Mouse (Mus musculus): ENCODE results near the gene Adora2a.
A peak's percentile ranks its signal among the peaks of the same experiment; 100 is the strongest.
"Not testable (repeated sequence)": the region's sequence is repeated elsewhere in the genome, so short reads cannot be mapped to it uniquely, and the experiment has no call there.

Adora2a gene

DNA sequence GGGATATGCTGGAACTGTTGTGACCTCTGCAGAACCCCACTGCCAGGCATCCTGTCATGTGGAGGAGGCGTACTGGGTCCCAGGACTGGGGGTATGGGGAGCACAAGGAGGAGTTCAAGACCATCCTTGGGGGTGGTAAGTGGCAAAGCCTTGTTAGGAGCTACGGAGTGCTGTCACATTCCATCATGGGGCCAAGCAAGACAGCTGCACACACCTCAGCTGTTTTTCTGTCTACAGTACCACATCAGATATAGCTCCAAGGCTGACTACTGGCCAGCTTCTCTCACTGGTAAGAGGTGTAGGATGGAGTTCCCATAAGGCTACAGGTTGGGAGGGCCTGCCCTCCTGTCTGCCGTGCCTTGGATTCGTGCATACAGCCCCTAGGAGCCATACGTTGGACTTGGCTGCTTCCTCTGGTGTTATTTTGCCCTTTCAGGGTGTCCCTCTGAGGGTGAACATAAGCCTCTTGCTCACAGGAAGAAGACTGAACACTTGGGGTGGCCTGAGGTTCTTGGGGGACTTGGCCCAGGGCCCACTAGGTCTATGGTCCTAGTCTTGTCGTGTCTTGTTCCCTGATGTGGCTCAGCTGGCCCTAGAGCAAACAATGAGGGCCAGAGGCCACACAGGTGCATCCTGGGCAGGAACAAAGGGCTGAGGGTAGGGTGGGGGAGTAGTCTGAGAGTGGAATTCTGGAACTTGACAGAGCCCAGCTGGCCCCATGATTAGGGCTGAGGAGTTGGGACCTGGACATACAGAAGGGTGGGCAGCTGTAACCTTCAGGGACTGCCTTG lies 2.3 kb upstream of the Adora2a start:
- peak; percentile 32 for DNase-seq

DNA sequence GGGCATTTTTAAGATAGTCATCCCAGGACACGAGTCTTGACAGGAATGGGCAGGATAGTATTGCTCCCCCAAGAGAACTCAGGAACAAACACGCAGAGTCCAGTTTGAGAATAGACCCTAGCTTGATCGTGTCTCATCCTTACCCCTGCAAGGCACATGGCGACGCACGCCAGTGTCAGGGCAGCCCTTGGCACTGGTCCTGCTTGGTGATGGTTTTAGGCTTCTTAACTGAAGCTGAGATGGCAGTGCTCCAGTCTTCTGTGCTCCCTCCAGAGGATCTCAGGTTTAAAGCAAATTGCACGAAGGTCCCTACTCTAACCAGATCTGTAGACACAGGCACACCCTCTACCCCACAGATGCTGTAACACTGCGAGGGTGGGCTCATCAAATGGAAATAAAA lies 921 bp upstream of the Adora2a start:
- peak; percentile 42 for DNase-seq

DNA sequence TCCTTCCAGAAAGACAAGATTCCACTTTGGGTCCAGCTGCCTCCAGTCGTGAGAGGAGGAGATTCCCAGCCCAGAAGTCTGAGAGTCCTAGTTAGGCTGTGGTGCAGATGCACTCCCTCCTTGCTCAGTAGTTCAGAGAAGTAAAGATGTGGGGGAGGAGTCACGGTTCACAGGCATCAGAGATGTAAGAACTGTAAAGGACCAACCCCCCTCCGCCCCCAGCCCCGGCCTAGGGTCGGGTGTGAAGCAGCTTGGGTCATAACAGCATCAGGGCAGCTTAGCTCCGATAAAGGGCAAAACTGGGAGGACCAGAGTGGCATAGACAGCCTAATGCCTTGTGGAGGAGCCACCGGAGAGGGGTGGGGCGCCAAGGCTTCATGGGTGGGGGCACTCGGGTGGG lies 205 bp upstream of the Adora2a start:
- DNase-seq, result peak; percentile 60

DNA sequence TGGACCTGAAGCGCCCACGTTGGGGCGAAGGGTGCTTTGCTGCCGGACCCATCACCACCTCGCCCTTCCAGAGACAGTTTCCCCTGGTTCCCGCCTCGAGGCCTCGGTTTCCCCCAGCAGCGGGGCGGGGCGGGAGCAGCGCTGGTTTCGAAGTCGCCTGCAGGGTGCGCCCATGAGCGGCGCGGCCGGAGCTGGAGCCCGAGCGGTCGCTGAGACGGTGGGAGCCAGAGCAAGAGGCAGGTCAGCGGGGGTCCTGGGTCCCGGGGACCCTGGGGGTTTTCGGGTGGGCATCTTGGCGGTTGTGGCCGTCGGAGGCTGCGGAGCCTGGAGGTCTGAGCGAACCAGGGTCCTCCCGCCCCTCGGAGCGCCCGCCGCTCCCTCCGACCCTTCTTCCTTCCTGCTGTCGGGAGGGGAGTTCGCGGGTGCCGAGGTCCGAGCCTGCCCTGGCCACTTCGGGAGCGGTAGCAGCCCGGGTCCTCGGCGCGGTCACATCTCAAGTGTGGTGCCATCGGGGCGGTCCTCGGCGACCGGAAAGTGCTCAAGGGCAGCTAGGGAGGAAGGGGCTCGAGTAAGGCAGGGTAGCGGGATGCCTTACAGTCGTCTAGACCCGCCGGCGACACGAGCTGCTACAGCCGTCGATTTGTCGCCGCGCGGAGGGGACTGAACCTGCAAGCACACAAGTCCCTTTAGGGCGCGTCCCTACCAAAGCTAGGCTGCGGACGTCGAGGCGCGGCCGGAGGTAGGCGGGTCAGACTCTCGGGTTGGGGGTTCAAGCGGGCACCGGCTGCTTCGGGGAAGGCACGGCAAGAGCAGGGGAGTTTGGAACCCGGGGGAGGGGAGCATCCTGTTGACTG lies 458 bp downstream of the Adora2a start:
- DNase-seq, result peak; percentile 84

DNA sequence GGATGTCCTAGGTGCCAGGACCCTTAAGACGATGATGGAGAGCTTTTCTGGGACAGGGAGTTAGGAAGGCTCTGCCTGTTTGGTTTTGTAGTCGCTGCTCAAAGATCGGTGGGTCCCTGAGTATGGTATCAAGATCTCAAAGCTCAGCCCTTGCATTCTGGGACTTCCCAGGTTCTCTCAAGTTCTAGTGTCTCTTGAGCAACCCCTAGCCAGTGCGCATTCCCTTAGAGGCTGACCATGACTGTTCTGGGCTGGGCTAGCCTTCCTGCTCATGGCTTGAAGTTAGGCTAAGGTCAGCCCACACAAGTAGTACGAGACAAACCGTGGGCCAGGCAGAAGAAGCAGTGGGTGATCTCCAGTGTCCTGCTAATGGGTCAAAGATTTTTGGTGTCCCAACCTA lies 1.5 kb downstream of the Adora2a start:
- DNase-seq, result no peak

DNA sequence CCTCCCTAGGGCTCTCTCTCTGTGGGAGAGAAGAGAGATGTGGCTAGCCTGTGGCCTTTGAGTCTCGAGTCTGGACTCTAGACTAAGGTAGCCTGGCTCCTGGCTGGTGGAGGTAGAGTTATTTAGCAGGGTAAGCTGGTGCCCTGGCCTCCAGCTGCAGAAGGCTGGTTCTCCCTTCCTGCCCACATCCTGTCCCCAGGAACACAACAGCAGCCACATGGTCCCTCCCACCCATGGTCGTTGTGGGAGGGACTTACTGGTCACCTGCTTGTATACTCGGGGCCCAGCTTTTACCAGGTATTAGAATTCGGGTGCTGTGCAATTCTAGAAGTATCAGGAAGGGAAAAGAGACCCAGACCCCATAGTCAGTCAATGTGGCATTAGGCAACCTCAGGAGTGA lies 3.6 kb downstream of the Adora2a start:
- no peak for DNase-seq

DNA sequence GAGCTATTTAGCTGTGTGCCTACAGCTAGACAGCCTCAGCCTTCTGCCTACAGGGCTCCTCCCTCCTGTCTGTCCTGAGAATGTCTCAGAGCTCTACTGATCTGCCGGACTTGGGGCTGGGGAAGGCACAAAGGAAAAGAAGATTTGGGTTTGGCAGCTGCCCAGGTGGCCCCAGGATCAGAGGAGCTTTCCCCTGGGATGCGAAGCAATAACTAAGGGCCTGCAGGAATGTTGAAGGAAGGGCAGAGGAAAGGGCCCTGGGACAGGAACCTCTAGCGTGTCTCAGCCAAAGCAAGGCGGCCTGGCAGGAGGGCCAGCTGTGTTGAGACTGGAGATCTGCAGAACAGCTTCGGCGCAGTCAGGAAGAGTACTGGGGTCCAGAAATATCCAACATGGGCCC lies 6.3 kb downstream of the Adora2a start:
- no peak for DNase-seq

DNA sequence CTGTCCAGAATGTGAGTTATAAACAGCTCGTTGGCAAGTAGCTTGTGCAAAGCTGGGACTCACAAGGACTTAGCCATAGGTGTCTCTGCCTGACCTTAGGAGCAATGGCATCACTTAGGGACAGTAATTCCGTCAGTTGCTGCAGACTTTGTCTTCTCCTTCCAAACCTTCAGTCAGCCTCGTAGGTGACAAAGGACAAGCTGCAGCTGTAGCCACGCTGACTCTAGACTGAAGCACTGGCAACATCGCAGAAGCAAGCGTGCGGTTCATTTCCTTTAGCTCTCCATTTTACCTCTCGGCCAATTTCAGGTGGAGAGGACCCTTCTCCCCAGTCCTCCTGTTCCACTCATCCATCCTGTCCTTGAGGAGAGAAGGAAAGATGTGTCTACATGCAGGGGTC lies 7.3 kb downstream of the Adora2a start:
- DNase-seq, result peak; percentile 64

DNA sequence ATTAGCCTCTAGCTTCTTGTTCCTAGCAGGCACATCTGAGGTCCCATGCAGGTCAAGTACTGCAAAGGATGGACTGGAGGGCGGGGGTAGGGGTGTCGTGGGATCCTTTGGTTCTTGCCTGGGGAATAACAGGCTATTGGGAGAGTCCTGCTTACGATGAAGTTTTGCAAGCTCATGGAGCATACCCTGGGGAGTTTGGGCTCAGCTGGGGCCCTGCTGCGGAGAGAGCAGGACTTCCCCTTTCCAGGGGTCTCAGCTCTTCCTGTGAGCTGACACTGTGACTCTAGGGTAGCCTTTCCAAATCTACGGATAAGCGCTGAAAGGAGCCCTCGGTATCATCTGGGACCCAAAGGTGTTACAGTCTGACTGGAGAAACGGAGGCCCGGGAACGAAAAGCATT lies 7.7 kb downstream of the Adora2a start:
- no peak for DNase-seq

DNA sequence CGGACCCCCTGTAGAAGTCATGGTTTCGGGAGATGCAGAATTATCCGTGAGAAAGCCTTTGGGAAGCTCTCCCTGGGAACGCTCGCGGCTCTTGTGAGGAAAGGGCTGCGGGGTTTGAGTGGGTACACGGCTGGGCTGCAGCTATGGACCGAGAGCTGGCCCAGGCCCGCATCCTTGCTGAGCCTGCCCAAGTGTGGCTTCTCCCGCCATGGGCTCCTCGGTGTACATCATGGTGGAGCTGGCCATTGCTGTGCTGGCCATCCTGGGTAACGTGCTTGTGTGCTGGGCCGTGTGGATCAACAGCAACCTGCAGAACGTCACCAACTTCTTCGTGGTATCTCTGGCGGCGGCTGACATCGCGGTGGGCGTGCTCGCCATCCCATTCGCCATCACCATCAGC lies 9.1 kb downstream of the Adora2a start:
- DNase-seq, result no peak

DNA sequence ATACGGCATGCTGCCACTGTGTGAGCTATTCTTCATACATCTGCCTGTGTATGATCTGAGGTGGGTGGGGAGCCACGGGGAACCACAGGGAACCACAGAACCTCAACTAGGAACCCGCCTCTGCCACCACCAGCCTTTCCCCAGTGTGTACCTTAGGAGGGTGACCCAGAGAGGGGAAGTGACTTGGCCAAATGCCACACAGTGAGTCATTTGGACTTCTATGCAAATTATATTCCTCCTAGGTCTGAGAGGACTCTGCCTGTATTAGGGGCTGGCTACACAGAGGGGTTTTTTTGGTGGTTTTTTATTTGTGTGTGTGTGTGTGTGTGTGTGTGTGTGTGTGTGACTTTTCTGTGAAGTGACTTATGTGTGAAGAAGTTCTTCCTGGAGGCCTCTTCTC lies 9.9 kb downstream of the Adora2a start:
- DNase-seq, result peak; percentile 78

DNA sequence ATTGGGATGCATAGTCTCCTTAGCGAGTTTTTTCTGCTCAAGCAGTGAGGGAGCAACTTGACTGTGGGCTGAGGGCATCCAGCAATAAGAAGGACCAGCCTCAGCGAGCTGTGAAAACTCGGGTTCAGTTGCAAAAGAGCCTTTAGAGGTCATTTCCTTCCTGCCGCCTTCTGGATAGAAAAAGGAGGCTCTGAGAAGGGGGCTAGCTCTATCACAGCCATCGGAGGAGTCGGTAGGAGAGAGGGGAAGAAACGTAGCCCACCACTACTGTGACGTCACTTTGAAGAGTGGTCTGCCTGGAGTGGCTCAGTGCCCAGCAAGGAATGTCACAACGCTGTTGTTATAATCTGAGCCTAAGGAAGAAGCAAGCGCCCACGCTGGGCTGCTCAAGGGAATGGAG lies 10.4 kb downstream of the Adora2a start:
- DNase-seq, result no peak

DNA sequence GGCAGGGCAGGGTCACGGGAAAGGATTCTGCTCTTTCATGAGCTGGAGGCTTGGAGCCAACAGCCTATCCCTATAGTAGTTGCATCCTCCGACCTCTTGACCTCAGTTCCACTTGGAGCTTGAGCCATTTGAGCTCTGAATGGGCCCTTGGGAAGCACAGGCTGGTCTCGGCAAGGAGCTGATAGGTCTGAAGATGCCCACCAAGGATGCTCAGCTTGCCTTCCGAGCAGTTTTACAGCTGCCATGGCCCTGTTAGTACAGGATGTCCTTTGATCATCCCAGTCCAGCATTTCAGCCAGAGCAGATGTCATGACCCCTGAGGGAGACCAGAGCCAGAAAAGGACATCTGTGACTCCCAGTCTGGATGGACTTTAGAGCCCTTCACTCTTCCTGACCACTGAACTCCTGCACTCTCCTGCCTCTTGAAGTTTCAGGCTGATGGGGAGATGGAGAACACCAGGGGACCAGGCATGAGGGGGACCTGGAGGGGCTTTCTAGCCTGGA lies 11.6 kb downstream of the Adora2a start:
- no peak for DNase-seq

DNA sequence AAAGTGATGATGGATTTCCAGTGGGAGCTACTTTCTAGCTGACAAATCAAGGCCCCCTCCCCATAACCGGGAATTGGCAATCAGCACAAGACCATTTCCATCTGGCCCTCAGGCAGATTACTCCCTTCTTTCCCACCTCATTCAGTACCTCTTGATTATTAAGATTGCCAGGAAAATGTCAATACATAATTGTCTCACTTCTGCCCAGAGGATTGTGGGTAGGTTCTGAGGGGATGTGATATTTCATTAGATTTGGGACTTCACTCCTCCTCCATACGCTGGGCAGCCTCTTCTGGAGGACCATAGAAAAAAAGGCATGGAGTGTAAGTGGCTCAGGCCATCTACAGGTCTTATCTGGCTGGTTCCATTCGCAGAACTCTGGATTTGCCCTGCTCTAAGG lies 15.6 kb downstream of the Adora2a start:
- no peak for DNase-seq

DNA sequence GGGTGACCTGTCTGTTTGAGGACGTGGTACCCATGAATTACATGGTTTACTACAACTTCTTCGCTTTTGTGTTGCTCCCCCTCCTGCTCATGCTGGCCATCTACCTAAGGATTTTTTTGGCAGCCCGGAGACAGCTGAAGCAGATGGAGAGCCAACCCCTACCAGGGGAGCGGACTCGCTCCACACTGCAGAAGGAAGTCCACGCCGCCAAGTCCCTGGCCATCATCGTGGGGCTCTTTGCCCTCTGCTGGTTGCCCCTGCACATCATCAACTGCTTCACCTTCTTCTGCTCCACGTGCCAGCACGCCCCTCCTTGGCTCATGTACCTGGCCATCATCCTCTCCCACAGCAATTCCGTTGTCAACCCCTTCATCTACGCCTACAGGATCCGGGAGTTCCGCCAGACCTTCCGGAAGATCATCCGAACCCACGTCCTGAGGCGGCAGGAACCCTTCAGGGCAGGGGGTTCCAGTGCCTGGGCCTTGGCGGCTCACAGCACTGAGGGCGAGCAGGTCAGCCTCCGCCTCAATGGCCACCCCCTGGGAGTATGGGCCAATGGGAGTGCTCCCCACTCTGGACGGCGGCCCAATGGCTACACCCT lies 16.6 kb downstream of the Adora2a start:
- no peak for DNase-seq

DNA sequence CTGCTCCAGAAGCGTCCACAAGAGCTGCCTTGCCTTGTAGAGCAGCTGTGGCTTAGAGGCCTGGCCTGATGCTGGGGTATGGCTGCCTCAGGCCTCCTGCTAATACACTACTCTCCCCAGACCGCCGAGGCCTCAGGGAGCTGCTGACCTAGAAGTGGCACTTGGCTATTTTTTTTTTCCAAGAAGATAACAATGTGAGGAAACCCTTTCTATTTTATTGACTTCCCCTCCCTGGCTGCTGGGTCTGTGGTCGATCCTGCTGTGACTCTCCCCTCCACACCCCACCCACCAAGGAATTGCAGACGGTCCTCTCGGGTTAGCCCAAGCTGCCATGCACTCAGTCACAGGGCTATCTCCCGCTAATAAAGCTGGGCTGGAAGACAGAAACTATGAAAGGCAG lies 17.5 kb downstream of the Adora2a start:
- no peak for DNase-seq

DNA sequence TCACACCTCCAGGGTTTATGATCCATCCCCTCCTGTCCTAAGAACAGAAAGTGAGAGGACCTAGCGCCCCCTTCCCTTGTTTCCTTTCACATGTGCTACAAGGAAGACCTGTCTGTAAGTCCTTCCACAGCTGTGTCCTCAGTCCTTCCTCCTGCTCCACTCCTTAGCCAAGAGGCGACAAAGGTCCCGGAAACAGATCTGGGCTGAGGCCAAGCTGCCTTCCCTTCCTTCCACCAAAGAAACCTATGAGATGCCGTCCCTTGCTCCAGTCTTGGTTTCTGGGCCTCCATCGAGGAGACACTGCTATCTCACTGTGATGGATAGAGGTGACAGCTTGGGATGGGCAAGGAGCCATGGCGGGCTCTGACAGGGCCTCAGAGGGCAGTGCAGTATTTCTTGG lies 18.4 kb downstream of the Adora2a start:
- DNase-seq, result no peak

DNA sequence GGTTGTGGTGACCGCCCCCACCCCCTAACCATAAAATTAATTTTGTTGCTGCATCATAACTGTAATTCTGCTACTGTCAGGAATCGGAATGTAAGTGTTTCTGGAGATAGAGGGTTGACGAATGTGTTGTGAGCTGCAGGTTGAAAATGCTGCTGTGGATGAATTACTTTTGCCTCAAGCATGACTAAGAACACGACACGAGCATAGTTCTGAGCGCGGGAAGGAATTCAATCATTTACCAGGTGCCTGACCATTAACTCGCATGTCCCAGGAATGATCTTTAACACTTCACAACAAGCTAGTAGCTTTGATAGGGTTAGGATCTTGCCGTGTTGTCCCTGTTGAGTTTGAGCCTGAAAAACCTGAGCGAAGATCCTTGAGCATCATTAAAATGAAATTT lies 20.6 kb downstream of the Adora2a start:
- no peak for DNase-seq

DNA sequence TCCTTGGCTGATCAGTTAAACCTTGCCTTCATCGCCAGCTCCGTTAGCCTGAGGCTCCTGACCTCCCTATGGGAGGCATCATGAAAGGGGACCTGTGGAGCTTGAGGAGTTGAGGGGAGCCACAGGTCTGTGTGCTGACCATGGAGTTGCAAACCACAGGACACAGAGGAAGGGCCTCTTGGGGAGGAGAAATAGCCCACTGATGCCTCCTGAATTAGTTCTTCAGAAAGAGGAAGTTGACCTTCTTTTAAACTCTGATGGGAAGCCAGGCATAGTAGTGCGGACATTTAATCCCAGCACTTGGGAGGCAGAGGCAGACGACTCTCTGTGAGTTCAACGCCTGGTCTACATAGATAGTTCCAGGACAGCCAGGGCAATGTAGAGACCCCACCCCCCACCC lies 22.2 kb downstream of the Adora2a start:
- DNase-seq, result no peak

DNA sequence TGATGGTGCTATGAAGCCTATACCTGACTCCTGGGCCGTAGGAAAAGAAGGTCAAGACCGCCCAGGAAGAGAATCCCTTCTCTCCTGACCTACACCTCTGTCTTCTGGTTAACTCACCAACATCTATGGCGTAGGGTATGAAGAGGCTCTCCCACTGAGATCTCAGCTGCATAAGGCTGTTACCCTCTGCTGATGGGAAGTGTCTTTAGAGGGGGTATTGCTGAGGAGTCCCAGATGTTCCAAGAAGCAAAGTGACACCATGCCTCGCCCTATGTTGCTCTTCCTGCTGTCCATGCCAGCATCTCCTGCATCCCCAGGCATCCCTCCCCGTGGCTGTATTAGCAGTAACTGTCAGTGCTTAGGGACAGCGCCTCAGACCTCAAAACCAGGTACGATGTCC lies 22.7 kb downstream of the Adora2a start:
- no peak for DNase-seq

DNA sequence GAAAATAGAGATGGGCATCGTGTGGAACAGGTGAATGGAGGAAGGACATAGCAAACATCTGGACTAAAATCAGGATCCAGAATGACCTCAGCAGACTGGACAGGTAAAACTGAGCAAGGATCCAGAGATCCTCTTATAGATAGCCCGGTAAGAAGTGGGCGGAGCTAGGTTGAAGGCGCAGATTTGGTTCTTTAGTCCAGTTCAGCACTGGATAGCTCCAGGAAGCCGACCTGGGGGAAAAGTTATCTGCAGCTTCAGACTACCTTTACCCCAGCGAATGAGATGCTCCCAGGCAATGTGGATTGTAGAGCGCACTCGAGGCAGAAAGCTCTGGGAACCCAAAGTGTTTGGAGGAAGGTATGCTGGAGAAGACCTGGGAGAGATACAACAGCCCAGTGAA lies 25.3 kb downstream of the Adora2a start:
- no peak for DNase-seq

DNA sequence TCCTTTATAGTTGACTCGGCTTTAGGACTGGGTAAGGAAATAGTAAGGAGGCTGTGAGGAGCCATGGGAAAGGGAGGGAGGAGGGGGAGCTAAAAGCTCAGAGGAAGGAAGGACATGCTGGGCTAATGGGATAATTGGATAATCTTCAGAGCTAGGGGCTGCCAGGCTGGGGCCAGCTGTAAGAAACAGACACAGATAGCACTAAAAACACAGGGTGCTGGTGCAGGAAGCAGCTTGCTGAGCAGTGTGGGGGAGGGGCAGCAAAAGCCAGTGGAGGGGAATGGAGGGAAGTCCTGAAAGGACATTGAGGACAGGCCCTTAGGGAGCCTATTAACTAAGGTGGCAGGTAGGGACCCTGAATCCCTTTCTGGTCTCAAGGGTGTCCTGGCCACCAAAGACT lies 27.9 kb downstream of the Adora2a start:
- not testable (repeated sequence) for DNase-seq

DNA sequence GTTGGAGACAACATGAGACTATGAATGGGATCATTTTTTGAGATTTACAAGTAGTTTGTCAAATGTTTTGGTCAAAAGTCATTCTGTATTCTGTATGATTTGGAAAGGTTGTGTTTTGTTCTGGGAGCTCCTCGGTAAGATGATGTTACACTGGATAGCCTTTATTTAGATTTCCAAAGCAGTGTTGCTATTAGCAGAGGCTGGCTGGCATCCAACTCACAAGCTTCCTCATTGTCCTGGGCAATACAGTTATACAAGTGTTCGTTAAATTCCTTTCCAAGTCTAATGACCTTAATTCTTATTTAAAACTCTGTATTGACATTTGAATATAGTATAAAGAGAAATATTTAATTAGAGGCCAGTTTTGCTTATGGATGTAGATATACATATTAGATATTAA lies 28.6 kb downstream of the Adora2a start:
- DNase-seq, result peak; percentile 51

DNA sequence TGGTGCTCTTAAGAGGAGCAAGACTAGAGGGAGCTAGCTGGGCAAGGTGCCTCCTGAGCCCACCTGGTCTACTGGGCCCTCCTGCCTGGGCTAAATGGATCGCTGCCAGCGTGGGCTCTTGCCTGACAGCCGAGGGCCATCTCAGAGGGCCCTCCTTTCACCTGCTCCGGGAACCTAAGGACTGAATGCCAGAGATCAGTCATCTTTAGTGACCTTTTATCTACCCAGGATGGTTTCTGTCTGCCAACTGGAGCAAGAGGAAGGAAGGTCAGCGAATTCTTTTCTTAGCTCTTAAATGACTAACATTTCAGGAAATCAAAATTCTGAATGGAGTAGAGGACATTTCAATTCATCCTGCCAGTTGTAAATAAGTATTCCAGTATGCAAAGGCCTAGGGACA lies 33.9 kb downstream of the Adora2a start:
- no peak for DNase-seq

Data from lung, postnatal 10 days (tissue).